Mouse (Mus musculus): Measurements from ENCODE around the gene Fdx1.

DNA sequence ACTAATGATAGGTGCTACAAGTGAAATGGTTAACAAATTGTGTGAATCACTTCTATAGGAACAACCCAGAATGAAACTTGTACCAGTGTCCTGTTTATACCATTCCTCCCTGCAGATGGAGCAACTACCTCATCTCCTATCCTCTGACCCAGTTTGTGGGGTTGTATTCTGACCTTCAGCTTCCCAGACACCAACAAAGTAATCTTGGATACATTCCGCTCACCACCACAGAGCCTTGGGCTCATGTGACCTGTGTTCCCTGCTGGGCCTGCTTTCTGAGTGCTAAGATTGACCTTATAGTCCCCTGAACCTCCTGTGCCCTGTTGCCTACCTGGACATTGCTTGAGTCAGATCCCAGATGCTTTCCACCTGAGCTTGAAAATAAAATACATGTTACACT lies 47.8 kb downstream of the Fdx1 start:
- TF ChIP-seq CHD2 (IDR thresholded peaks at IDR 0.05; ENCODE audit: low read length) (no peak), POLR2A (IDR thresholded peaks at IDR 0.05; ENCODE audit: low read depth, low read length) (no peak), CTCF (conservative IDR thresholded peaks at IDR 0.05 in 1 of 2, IDR thresholded peaks at IDR 0.05 in 1 of 2; ENCODE audit: low read depth in 2 of 2, low read length in 2 of 2) (peak in 1 of 2 experiments; percentile 21; a peak in 2 of 4 replicates)

Data from CH12.LX (cell line).